Mouse (Mus musculus): ENCODE results near the gene Gas2.

Gas2 gene

DNA sequence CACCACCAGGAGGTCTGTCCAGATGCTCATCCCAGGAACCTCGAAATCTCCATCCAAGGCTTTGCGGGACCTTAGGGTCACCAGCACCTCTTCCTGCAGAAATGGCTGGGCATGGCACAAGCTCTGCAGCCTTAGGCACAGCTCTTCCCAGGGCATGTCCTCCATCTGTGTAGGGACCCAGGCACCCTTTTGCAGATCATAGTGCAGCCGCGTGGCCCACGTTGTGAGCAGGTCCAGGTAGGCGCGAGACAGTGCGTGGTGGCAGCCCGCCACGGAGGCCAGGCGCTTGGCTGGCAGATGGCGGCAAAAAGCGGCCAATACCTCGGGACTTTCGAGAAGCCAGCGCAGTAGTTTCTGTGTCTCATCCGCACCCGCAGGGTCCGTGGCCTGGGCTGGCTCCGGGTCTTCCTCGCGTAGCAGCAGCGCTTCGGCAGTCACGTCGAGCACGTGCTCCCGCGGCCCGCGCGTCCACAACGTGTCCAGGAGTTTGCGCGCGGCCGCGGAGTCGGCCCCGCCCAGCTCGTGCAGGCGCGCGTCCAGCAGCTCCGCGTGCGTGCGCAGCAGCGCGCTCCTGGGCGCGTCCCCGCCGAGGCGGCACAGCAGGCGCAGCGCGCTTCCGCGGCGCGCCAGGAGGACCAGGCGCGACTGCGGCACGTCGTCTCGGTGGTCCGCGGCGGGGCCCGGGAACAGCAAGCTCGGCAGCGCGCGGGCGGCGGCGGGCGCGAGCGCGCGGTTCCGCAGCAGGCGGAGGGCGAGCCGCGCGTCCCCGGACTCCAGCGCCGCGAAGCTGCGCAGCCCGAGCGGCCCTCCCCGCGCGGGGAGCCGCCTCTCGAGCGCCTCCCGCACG lies at the start of gene Gas2:
Gene Gas2 (plus strand): TSS at position 766 of the 847 bp plus-strand sequence.
- DNase-seq, result peak; percentile 91

GRCm38 (mm10) chr7:51815473-51816282 lies 46.1 kb upstream of the Gas2 start:
- DNase-seq, result no peak

GRCm38 (mm10) chr7:51816283-51816839 lies 45.5 kb upstream of the Gas2 start:
- no peak for DNase-seq

- no peak for DNase-seq
These were observed 43.4 kb upstream of the Gas2 start for GRCm38 (mm10) chr7:51818251-51818974.

- no peak for DNase-seq
These were observed 41.9 kb upstream of the Gas2 start for GRCm38 (mm10) chr7:51819891-51820290.

DNA sequence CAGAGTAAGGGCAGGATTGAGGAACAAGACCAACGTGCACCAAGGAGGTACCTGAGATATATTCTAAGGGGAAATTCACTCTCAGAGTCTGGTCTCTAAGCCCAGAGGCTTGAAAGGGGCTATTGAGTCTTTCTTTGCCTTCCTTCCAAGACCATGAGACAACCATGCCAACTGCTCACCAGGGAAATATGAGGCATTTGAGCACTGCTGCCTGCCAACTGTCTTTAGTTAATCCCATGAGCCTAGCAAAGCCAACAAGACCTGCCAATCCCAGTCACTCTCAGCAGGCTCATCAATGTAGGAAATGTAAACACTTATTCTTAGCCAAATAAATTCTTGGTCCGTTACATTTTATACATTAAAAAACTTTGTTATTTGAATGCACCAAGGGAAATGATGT lies 40.3 kb upstream of the Gas2 start:
- no peak for DNase-seq

GRCm38 (mm10) chr7:51823562-51824338 lies 38.1 kb upstream of the Gas2 start:
- no peak for DNase-seq

GRCm38 (mm10) chr7:51831917-51832316 lies 29.9 kb upstream of the Gas2 start:
- DNase-seq, result no peak

DNA sequence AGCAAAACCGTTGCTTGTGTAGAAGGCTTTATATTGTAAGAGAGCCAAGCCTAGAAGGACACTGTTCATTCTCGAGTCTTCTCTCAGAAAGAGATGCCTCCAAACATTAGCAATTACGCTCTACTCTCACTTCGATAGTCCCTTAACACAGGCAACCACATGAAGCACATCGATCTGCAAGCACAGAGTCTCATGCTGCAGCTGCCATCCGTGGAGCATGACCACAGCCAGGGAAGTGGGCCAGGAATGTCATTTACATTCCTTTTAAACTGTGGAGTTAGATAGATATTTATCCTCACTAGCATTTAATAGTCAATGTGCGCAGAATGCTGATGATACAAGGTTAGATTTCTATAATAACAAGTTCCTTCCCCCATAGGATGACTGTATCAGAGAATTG lies 21.3 kb upstream of the Gas2 start:
- DNase-seq, result no peak

GRCm38 (mm10) chr7:51850877-51851276 lies 10.9 kb upstream of the Gas2 start:
- DNase-seq, result no peak

- DNase-seq, result no peak
These were observed 9.8 kb upstream of the Gas2 start for GRCm38 (mm10) chr7:51851890-51852507.

GRCm38 (mm10) chr7:51862097-51862492 lies 280 bp downstream of the Gas2 start, which contains the start of gene Fancf:
Fancf (minus strand) TSS chr7:51862267.
- DNase-seq, result peak; percentile 97

- DNase-seq, result no peak
These were observed 1.0 kb downstream of the Gas2 start for GRCm38 (mm10) chr7:51862842-51863241.

DNA sequence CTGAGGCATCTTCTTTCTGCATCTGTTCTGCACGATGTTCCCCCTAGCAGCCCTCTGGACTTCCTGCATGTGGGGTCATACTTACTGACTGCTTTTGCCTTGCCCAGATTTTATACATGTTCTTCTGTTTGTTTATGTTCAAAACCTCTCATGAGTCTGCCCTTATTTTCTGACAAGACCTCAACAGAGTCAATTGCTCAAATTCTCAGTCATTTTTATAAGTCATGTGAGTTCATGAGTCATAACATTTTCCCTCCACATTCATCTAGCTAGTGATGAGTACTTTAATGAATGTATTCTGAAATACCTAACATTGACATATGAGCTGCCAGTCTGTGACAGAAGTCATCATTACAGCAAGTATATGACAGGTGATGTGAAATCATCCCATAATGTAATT lies 3.5 kb downstream of the Gas2 start:
- DNase-seq, result no peak

GRCm38 (mm10) chr7:51867983-51868382 lies 6.2 kb downstream of the Gas2 start:
- no peak for DNase-seq

DNA sequence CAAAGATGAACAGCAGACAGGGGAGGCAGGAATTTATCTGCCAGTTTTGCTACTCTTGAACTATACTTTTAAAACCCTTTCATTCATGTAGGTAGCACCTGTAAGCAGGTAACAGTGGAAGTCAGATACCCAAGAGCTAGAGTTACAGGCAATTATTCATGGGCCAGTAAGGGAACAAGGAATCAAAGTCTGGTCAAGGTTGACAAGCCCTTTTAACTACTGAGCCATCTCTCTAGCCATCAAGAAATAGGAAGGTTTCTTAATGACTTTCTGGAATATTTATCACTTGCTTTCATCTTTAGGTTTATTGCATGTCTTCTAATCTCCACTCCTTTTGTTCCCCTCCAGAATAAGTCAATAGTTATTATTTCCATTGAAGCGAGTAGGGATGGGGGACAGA lies 10.2 kb downstream of the Gas2 start:
- DNase-seq, result no peak

DNA sequence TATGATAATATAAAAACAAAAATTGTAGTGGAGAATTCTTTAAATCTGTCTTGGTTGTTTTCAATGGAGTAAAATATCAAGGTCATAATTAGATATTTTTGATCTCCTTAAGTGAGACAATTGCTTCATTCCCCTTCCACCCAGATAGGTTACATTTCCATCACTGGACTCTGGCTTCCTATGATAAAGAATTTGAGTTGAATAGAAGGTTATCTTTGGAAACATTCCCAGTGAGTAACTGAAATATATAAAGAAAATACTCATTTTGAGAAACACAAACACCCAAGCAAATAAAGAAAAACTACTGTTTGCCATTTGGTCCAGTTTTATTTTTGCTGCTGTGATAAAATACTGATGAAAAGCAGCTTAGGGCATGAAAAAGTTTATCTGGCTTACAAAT lies 10.8 kb downstream of the Gas2 start:
- no peak for DNase-seq

- DNase-seq, result no peak
These were observed 14.5 kb downstream of the Gas2 start for GRCm38 (mm10) chr7:51876316-51876715.

DNA sequence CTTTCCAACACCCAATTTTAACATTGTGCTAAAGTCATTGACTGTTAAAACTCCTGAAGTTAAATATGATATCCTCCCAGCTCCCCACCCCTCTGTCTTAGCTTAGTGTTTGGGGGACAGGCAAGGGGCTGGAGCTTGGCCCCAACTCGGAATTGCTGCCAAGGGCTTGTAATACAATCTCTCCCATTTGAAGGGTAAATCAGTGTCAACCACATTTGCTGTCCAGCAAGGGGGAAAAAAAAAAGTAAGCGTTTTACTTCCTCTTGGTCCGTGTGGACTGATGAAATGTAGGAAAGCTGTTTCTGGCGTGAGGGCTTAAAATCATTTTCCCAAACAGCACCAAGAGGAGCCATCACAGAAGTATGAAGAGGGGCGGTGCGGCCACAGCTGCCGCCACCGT lies 16.9 kb downstream of the Gas2 start:
- DNase-seq, result peak; percentile 1

DNA sequence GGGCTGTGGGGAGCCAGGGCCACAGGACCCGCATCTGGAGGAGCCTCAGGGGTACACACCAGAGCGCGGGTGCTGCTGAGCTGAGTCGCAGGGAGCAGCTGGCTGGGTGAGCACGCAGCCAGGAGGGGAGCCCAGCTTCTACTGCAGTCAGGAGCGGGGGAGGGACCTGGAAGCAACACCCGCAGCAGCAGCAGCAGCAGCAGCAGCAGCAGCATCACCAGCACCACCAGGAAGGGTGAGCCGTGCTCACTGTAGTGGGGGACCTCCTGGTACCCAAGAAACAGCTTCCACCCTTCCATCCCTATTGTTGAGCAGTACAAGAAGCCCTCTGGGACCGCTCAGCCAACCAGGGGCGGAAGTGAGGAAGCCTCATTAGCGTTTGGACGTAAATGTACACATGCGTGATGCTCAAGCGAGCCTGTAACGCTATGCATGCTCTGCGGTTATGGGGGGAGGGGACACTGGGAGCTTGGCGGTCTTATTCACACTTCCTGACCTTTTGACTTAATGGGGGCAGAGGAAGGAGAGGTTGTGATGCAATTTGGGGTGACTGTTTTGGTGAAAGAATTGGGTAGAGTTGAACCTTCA lies 17.4 kb downstream of the Gas2 start:
- peak; percentile 21 for DNase-seq

DNA sequence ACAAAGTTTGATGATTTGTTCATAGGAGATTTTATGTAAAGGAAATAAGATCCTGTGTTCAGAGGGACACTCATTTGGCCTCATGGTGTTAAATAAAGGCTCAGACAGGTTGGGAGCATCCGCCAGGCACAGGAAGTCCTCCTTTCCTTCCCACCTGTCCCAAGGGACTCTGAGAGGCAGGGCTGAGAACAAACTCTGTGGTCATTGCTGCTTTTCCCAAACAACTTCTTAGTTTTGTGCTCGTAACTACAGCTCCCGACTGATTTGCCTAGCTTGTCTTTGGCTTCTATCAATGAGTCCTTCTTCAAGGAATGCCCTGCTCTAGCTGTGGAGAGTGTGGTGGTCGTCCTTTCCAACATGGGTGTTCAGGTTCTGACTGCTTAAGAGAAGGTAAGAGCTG lies 18.3 kb downstream of the Gas2 start:
- DNase-seq, result no peak
